Comparison of ENCODE assay signal across 8 mouse cellular contexts in genomic region chr9:108338886-108339781, GRCm38 (mm10). TPM values are rescaled to one million over a fixed set of nuclear protein-coding genes. Genes with fewer than 3 reads are reported as not detected.
DNase-seq lines count a peak whose midpoint lies in the region; ATAC-seq and TF ChIP-seq lines count a peak whose summit lies in the region.

Gene Gpx1, plus strand, starts transcription at chr9:108338903.

- H3K9me3 ChIP-seq in E14TG2a.4 (ENCODE audit: low read length), result no peaks in the 10 kb centered on the region
- no peaks in the 10 kb centered on the region for H3K9me3 ChIP-seq in forebrain, embryonic 12.5 days
- no peaks in the 10 kb centered on the region for H3K9me3 ChIP-seq in heart, postnatal 0 days (replicated peaks; ENCODE audit: control insufficient read depth, low read length)
- no peaks in the 10 kb centered on the region for H3K9me3 ChIP-seq in liver, embryonic 16.5 days (replicated peaks; ENCODE audit: control insufficient read depth, low read length)
- H3K9me3 ChIP-seq in neural tube, embryonic 13.5 days, result no peaks in the 10 kb centered on the region

- peak within 1 kb of the TSS; percentile 86 for H3K27ac ChIP-seq in forebrain, embryonic 12.5 days
- peak within 1 kb of the TSS; percentile 98 for H3K27ac ChIP-seq in heart, postnatal 0 days (ENCODE audit: low read depth)
- H3K27ac ChIP-seq in liver, embryonic 16.5 days (ENCODE audit: low read length), result peak within 1 kb of the TSS; percentile 100
- peak within 1 kb of the TSS; percentile 95 for H3K27ac ChIP-seq in neural tube, embryonic 13.5 days (replicated peaks)
- H3K27ac ChIP-seq in testis, adult 2 months (ENCODE audit: control insufficient read depth, insufficient read depth, low read depth, low read length), result peak within 1 kb of the TSS; percentile 88

- H3K36me3 ChIP-seq in E14TG2a.4 (ENCODE audit: insufficient read depth, low read length), result peaks cover 51% of the 10 kb centered on the region
- H3K36me3 ChIP-seq in forebrain, embryonic 12.5 days (replicated peaks), result peaks cover 24% of the 10 kb centered on the region
- peaks cover 27% of the 10 kb centered on the region for H3K36me3 ChIP-seq in heart, postnatal 0 days (replicated peaks; ENCODE audit: control insufficient read depth, insufficient read depth, low read length)
- H3K36me3 ChIP-seq in liver, embryonic 16.5 days (ENCODE audit: control insufficient read depth, insufficient read depth), result peaks cover 34% of the 10 kb centered on the region
- peaks cover 27% of the 10 kb centered on the region for H3K36me3 ChIP-seq in neural tube, embryonic 13.5 days
- H3K36me3 ChIP-seq in testis, adult 2 months (ENCODE audit: control insufficient read depth, insufficient read depth, low read length), result no peaks in the 10 kb centered on the region; the same call in 1 of the 2 replicates

- peak within 1 kb of the TSS; percentile 96 for H3K4me3 ChIP-seq in E14TG2a.4 (replicated peaks; ENCODE audit: low read length)
- peak within 1 kb of the TSS; percentile 80 for H3K4me3 ChIP-seq in forebrain, embryonic 12.5 days (replicated peaks)
- peak within 1 kb of the TSS; percentile 84 for H3K4me3 ChIP-seq in heart, postnatal 0 days (ENCODE audit: low read depth, low read length)
- peak within 1 kb of the TSS; percentile 94 for H3K4me3 ChIP-seq in liver, embryonic 16.5 days (ENCODE audit: low read depth, low read length)
- H3K4me3 ChIP-seq in neural tube, embryonic 13.5 days, result peak within 1 kb of the TSS; percentile 72
- H3K4me3 ChIP-seq in testis, adult 2 months (ENCODE audit: control insufficient read depth, low read depth, low read length), result peak within 1 kb of the TSS; percentile 93

- WGBS in forebrain, embryonic 12.5 days, result 1% methylated on average over 49 of the region's 49 CpGs
- under 1% methylated on average over 49 of the region's 49 CpGs for WGBS in heart, postnatal 0 days
- under 1% methylated on average over 49 of the region's 49 CpGs for WGBS in liver, embryonic 16.5 days (ENCODE audit: insufficient replicate concordance)
- WGBS in neural tube, embryonic 13.5 days, result under 1% methylated on average over 49 of the region's 49 CpGs

- TF ChIP-seq CTCF in E14TG2a.4 (conservative IDR thresholded peaks at IDR 0.05; ENCODE audit: low read length), result no peak
- 0 out of 2 replicates have a peak, but pooled peaks have one; percentile 9 for TF ChIP-seq CTCF in heart, postnatal 0 days (IDR thresholded peaks at IDR 0.05; ENCODE audit: low read depth)
- no peak for TF ChIP-seq CTCF in testis, adult 2 months (IDR thresholded peaks at IDR 0.05; ENCODE audit: control insufficient read depth, insufficient read depth, insufficient replicate concordance, low read depth, low read length)

- peak; percentile 98 for DNase-seq in c-Kit-positive CD71-positive TER-119-positive erythroid progenitor cells, embryonic 14.5 days (ENCODE audit: low spot score)
- peak; percentile 96 for DNase-seq in heart, postnatal 0 days (ENCODE audit: low spot score)
- DNase-seq in kidney, postnatal 4 days, result peak; percentile 92 to 95

- ATAC-seq in forebrain, embryonic 12.5 days (ENCODE audit: low FRiP score), result peak; percentile 98
- peak; percentile 93 for ATAC-seq in heart, postnatal 0 days (ENCODE audit: insufficient read depth, low read depth)
- peak; percentile 92 for ATAC-seq in liver, embryonic 16.5 days (ENCODE audit: low read depth)
- peak; percentile 98 for ATAC-seq in neural tube, embryonic 13.5 days (ENCODE audit: low read depth)

- peak; percentile 93 for TF ChIP-seq POLR2A in testis, adult 2 months (IDR thresholded peaks at IDR 0.05; ENCODE audit: control insufficient read depth, low read depth, low read length)

- H3K4me2 ChIP-seq in forebrain, embryonic 12.5 days, result peak within 1 kb of the TSS; percentile 83
- peak within 1 kb of the TSS; percentile 93 for H3K4me2 ChIP-seq in heart, postnatal 0 days (ENCODE audit: low read depth, low read length)
- H3K4me2 ChIP-seq in liver, embryonic 16.5 days (ENCODE audit: low read depth, low read length), result peak within 1 kb of the TSS; percentile 63
- H3K4me2 ChIP-seq in neural tube, embryonic 13.5 days, result peak within 1 kb of the TSS; percentile 77

- H3K27me3 ChIP-seq in E14TG2a.4 (ENCODE audit: insufficient read depth, low read length), result no peaks in the 10 kb centered on the region
- no peaks in the 10 kb centered on the region for H3K27me3 ChIP-seq in forebrain, embryonic 12.5 days
- H3K27me3 ChIP-seq in heart, postnatal 0 days (ENCODE audit: control insufficient read depth, insufficient read depth, low read length), result no peaks in the 10 kb centered on the region
- no peaks in the 10 kb centered on the region for H3K27me3 ChIP-seq in liver, embryonic 16.5 days (ENCODE audit: control insufficient read depth, insufficient read depth, low read depth, low read length)
- H3K27me3 ChIP-seq in neural tube, embryonic 13.5 days, result no peaks in the 10 kb centered on the region
- no peaks in the 10 kb centered on the region for H3K27me3 ChIP-seq in testis, adult 2 months (ENCODE audit: control insufficient read depth, insufficient read depth, low read length)

- H3K9ac ChIP-seq in forebrain, embryonic 12.5 days, result peak within 1 kb of the TSS; percentile 93
- peak within 1 kb of the TSS; percentile 88 for H3K9ac ChIP-seq in heart, postnatal 0 days (replicated peaks; ENCODE audit: low read depth, low read length)
- peak within 1 kb of the TSS; percentile 99 for H3K9ac ChIP-seq in liver, embryonic 16.5 days (ENCODE audit: low read depth, low read length)
- peak within 1 kb of the TSS; percentile 95 for H3K9ac ChIP-seq in neural tube, embryonic 13.5 days

- peaks cover 49% of the 10 kb centered on the region for H3K4me1 ChIP-seq in E14TG2a.4 (replicated peaks; ENCODE audit: low read depth, low read length)
- H3K4me1 ChIP-seq in forebrain, embryonic 12.5 days, result peaks cover 20% of the 10 kb centered on the region
- H3K4me1 ChIP-seq in heart, postnatal 0 days (ENCODE audit: control insufficient read depth, insufficient read depth), result peaks cover 21% of the 10 kb centered on the region
- peaks cover 45% of the 10 kb centered on the region for H3K4me1 ChIP-seq in liver, embryonic 16.5 days (ENCODE audit: control insufficient read depth, low read depth, low read length)
- H3K4me1 ChIP-seq in neural tube, embryonic 13.5 days (replicated peaks), result peaks cover 30% of the 10 kb centered on the region
- H3K4me1 ChIP-seq in testis, adult 2 months (ENCODE audit: control insufficient read depth, insufficient read depth, low read length), result peaks cover 13% of the 10 kb centered on the region

- peak; percentile 55 for TF ChIP-seq EP300 in heart, postnatal 0 days (IDR thresholded peaks at IDR 0.05; ENCODE audit: low read depth)

RNA-seq across cellular contexts. Expression of gene Gpx1, which starts in this region (rescaled TPM):
- 574 and 659 TPM in 2 replicates for polyA plus RNA-seq in forebrain, embryonic 12.5 days (2016; fragmentation: Nextera tagmentation; extraction: Ambion mirVana)
- 319 and 336 TPM in 2 replicates for total RNA-seq in heart, postnatal 0 days (2014; rRNA removed; ENCODE audit: low replicate concordance)
- polyA plus RNA-seq in heart, postnatal 0 days (2015; fragmentation: Nextera tagmentation; extraction: Ambion mirVana), result 578 and 581 TPM in 2 replicates
- polyA plus RNA-seq in liver, embryonic 16.5 days (2015; fragmentation: Nextera tagmentation; extraction: Ambion mirVana), result 5,943 and 6,062 TPM in 2 replicates
- 548 and 562 TPM in 2 replicates for polyA plus RNA-seq in neural tube, embryonic 13.5 days (2015; fragmentation: Nextera tagmentation; extraction: Ambion mirVana)
- polyA plus RNA-seq in testis, adult 2 months (2012; rRNA removed), result 64.0 and 88.9 TPM in 2 replicates

Comparison
In these comparisons a context has a peak if more than half of its experiments do, and no peak if none do; other contexts are left out.
1. Peak in every context shown above with its lines: DNase-seq, ATAC-seq, H3K4me3 ChIP-seq and H3K27ac ChIP-seq.